Mouse (Mus musculus) hindbrain, embryonic 14.5 days (tissue): ENCODE results near the gene Crabp1. TPM values are rescaled to one million over a fixed set of nuclear protein-coding genes. Genes with fewer than 3 reads are reported as not detected.
A peak's percentile ranks its signal among the peaks of the same experiment; 100 is the strongest.

Source experiments
- ATAC-seq: fragments of 200-750 bp; cut with Nextera tagmentation; 2 replicates; pipeline ENCODE4 v1.8.0; 2017; ENCODE audit warnings: moderate number of reproducible peaks, mild to moderate bottlenecking, moderate TSS enrichment, moderate library complexity; ENCODE audit not compliant: low FRiP score
- DNase-seq: peaks from one replicate; pipeline ENCODE4 v3.0.0-alpha.2; 2015; ENCODE audit warnings: low spot score
- H3K27ac ChIP-seq: fragments of 300-500 bp; sonication (generic); 2 replicates; pipeline ENCODE4 v1.5.1; 2014; ENCODE audit warnings: mild to moderate bottlenecking, moderate library complexity
- H3K27me3 ChIP-seq: fragments of 300-500 bp; sonication (generic); 2 replicates; pipeline ENCODE4 v1.6.1; 2014; ENCODE audit warnings: mild to moderate bottlenecking, low read length, mixed read lengths; ENCODE audit not compliant: control insufficient read depth, insufficient read depth
- H3K36me3 ChIP-seq: fragments of 300-500 bp; sonication (generic); replicated peaks from 2 replicates; pipeline ENCODE4 v1.6.1; 2014; ENCODE audit not compliant: control insufficient read depth, insufficient read depth
- H3K4me1 ChIP-seq: fragments of 300-500 bp; sonication (generic); replicated peaks from 2 replicates; pipeline ENCODE4 v1.6.1; 2014; ENCODE audit warnings: antibody characterized with exemption, low read length, mixed read lengths; ENCODE audit not compliant: control insufficient read depth, insufficient read depth
- H3K4me2 ChIP-seq: fragments of 300-500 bp; sonication (generic); replicated peaks from 2 replicates; pipeline ENCODE4 v1.6.1; 2014; ENCODE audit warnings: mild to moderate bottlenecking, moderate library complexity
- H3K4me3 ChIP-seq: fragments of 300-500 bp; sonication (generic); replicated peaks from 2 replicates; pipeline ENCODE4 v1.5.1; 2014; ENCODE audit warnings: mild to moderate bottlenecking, low read length
- H3K9ac ChIP-seq: fragments of 300-500 bp; sonication (generic); 2 replicates; pipeline ENCODE4 v1.6.1; 2014
- H3K9me3 ChIP-seq: fragments of 300-500 bp; sonication (generic); 2 replicates; pipeline ENCODE4 v1.6.1; 2016; ENCODE audit warnings: low read length; ENCODE audit not compliant: control insufficient read depth
- WGBS: fragments of 180-500 bp; shearing (Covaris S2); extraction: QIAGEN DNeasy Blood & Tissue Kit; methylation state at CpG from one replicate; pipeline ENCODE4 v1.1.7; 2014; 5-methylcytosine and 5-hydroxymethylcytosine counted together
- polyA plus RNA-seq: library from polyadenylated mRNA; unstranded; fragments of >200 nt; fragmentation: Nextera tagmentation; extraction: Ambion mirVana; gene quantifications from 2 replicates; pipeline ENCODE4 v1.2.1, GENCODE M21; 2014

Crabp1 gene
- polyA plus RNA-seq, 1 experiment from 2014 or later = 364 TPM

DNA sequence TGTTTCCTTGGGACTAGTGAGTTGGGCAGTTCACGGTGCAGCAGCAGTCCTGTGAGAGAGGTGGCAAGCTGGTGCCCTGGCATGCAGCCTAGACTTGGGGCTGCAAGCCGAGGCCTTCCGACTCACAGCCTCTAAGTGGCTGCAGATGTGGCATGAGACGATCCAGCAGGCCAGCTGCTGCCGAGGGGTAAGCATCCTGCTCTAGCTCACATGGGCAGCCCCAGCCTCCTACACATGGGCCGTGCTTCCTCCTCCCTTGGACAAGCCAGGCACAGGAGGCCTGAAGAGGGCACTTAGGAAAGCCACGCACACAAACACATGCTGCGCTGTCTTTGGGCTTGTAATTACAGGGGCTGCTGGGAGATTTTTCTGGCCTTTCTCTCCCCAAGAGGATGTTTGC, 23.2 kb downstream of the Crabp1 start:
- Histone ChIP-seq H3K27ac (peak overlapping the region; percentile 21; the same call in 1 of the 2 replicates), H3K9me3 (no peaks in the 10 kb centered on the region), H3K9ac (no peak overlapping the region), H3K4me3 (no peak overlapping the region), H3K4me1 (peaks cover 8% of the 10 kb centered on the region; the same call in 1 of the 2 replicates), H3K4me2 (no peak overlapping the region), H3K27me3 (no peaks in the 10 kb centered on the region), H3K36me3 (no peaks in the 10 kb centered on the region)
- peak; percentile 41 for DNase-seq
- peak; percentile 48; the same call in 1 of the 2 replicates for ATAC-seq
- 41% methylated on average over 8 of the region's 8 CpGs for WGBS

DNA sequence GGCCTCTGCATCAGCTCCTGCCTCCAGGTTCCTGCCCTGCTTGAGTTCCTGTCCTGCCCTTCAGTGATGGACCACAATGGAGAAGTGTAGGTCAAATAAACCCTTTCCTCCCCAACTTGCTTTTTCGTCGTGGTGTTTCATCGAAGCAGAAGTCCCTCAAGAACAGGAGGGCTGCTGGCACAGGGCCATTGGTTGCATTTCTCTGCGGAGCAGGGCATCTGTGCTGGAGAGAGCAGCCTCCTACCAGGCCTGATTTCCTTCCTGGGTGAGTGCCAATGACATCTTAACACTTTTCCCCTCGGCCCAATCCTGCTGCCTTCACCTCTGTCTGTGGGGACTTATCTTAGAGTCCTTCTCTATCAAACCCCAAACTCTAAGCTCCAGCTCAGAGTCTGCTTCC, 25.7 kb downstream of the Crabp1 start:
- ATAC-seq = no peak
- Histone ChIP-seq H3K9ac (no peak overlapping the region), H3K4me2 (no peak overlapping the region), H3K27me3 (no peaks in the 10 kb centered on the region), H3K9me3 (no peaks in the 10 kb centered on the region), H3K4me1 (peaks cover 8% of the 10 kb centered on the region; the same call in 1 of the 2 replicates), H3K4me3 (no peak overlapping the region), H3K36me3 (no peaks in the 10 kb centered on the region), H3K27ac (no peak overlapping the region)
- DNase-seq = no peak
- WGBS = 64% methylated on average over 5 of the region's 5 CpGs

DNA sequence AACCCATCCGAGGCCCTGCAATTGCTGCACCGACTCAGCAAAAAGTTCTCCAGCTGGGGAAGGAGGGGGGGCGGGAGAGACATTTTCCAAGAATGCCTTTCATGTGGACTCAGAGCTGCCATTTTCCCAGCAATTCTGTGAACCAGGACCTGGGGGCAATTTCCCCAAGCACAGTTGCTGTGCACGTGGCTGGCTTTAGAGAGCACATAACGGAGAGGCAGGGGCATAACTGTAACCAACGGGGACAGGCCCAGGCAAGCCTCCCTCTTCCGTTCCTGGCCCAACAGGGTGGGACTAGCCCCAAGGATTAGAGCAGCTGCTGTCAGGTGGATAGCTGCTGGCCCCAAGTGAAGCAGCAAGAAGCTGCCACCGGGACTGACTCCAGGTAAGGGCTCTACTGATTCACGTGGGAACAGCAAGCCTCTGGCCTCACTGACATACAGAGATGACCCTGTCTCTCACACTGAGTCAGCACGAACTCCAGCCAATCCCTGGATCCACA, 37.0 kb downstream of the Crabp1 start:
- no peak for ATAC-seq

DNA sequence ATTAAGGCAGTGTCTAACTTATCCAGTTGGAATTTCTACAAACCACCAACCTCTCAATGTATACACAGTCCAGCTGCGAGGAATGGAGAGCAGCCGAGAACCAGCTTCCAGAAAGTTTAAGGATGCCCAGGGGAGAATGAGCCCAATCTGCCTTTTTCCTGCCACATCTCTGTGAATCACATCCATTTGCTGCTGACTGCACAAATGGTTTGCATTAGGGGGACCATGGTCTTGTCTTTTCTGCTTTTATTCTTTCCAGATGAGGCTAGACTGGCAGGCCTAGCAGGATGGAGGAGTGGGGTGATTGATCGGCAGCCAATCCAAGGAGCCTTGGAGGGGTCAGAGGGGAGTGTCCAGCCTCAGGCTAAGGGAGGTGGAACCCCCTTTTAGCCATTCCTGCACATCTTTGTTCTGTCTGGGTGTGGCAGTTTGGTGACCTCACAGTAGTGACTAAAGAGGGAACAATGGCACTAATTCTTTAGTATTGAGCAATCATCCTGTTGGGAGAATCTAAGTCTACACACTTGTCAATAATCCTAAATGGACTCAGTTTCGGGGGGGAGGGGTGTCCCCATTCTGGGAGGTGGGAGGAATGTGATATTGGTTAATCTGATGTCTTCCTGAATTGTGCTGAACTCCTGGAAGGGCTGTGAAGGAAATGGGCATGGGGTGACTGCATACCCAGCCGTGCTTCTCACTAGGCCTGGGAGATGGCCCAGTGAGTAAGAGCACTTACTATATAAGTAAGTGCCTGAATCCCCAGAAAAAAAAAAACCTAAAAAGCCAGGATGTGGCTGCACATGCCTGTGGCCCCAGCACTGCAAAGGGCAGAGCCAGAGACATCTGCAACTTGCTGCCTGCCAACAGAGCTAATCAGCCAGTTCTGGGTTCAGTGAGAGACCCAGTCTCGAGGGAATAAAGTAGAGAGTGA, 38.5 kb downstream of the Crabp1 start:
- no peak overlapping the region for H3K27ac ChIP-seq
- H3K27me3 ChIP-seq = no peaks in the 10 kb centered on the region
- DNase-seq (no peak), ATAC-seq (no peak)
- 59% methylated on average over 6 of the region's 6 CpGs for WGBS
- no peaks in the 10 kb centered on the region for H3K9me3 ChIP-seq
- H3K4me1 ChIP-seq = no peaks in the 10 kb centered on the region
- no peaks in the 10 kb centered on the region for H3K36me3 ChIP-seq
- H3K4me2 ChIP-seq = no peak overlapping the region
- no peak overlapping the region for H3K4me3 ChIP-seq
- H3K9ac ChIP-seq = no peak overlapping the region

More for the DNA sequence above, 37.0 kb downstream of the Crabp1 start:
- Histone ChIP-seq H3K4me1 (no peaks in the 10 kb centered on the region), H3K36me3 (no peaks in the 10 kb centered on the region), H3K4me2 (no peak overlapping the region), H3K4me3 (no peak overlapping the region), H3K9ac (no peak overlapping the region), H3K9me3 (no peaks in the 10 kb centered on the region), H3K27ac (no peak overlapping the region), H3K27me3 (no peaks in the 10 kb centered on the region)
- 48% methylated on average over 10 of the region's 10 CpGs for WGBS
- DNase-seq = no peak

DNA sequence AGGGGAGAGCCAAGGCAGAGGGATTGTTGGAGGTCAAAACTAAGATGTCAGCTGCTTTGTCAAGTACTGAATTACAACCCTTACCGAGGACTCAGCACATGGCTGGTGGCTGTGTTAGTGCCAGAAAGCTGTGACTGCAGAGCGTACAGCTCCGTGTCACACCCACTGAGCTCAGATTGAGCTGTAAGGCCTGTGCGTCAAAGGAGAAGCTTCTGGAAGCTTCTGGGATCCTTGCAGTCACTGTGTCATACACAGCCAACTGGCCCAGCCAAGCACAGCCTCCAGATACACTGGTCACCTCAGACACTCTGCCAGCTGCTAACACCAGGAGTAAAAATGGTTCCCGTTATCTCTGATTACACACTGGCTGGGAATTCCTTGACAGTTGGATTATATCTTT, 39.8 kb downstream of the Crabp1 start:
- Histone ChIP-seq H3K4me1 (no peaks in the 10 kb centered on the region), H3K27ac (no peak overlapping the region), H3K9me3 (no peaks in the 10 kb centered on the region), H3K4me2 (no peak overlapping the region), H3K9ac (no peak overlapping the region), H3K36me3 (no peaks in the 10 kb centered on the region), H3K4me3 (no peak overlapping the region), H3K27me3 (no peaks in the 10 kb centered on the region)
- no peak for ATAC-seq
- no peak for DNase-seq
- 82% methylated on average over 5 of the region's 5 CpGs for WGBS

DNA sequence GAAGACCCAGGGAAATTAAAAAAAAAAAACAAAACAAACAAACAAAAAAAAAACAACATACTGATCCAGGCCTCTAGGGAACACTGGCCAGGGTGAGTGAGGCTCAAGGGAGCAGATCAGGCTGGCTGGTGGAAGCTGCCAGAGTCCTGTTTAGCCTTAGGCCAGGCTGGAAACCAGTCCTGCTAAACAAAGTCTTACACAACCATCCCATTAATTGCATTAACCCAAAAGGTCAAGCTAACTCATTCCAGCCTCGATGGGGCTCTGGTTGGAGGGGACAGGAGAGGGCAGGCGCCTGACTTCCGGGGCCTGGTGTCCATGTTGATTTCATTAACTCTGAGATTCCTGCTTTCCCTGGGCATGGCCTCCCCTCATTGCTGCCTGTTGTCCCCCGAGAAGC, 43.2 kb downstream of the Crabp1 start:
- Histone ChIP-seq H3K4me1 (no peaks in the 10 kb centered on the region; the same call in none of the 2 replicates), H3K4me3 (no peak overlapping the region), H3K9me3 (no peaks in the 10 kb centered on the region), H3K9ac (no peak overlapping the region), H3K36me3 (no peaks in the 10 kb centered on the region), H3K27me3 (no peaks in the 10 kb centered on the region), H3K4me2 (no peak overlapping the region), H3K27ac (no peak overlapping the region)
- ATAC-seq (no peak), DNase-seq (no peak)
- 65% methylated on average over 4 of the region's 4 CpGs for WGBS

DNA sequence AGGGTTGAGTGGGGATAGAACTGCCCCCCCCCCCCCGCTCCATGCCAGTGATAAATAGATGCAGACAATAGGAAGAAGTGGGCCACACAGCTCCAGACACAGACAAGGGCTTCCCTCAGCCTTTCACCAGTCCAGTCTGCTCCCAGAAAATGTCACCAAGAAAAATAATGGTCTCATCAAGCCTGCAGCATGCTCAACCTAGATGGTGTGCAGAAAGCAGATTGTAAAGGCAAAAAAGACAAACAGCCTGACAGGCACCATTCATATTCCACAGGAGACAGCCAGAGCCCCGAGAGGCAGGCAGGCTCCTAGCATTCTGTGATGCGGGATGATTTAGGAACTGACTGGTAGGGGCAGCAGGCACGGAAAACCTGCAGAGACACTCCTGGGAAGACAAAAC, 45.4 kb downstream of the Crabp1 start:
- H3K4me3 ChIP-seq = no peak overlapping the region
- no peaks in the 10 kb centered on the region for H3K9me3 ChIP-seq
- no peaks in the 10 kb centered on the region for H3K36me3 ChIP-seq
- ATAC-seq (0 out of 2 replicates have a peak, but pooled peaks have one; percentile 21), DNase-seq (no peak)
- H3K4me1 ChIP-seq = no peaks in the 10 kb centered on the region; the same call in none of the 2 replicates
- no peaks in the 10 kb centered on the region for H3K27me3 ChIP-seq
- H3K27ac ChIP-seq = peak overlapping the region; percentile 70
- no peak overlapping the region for H3K4me2 ChIP-seq
- H3K9ac ChIP-seq = no peak overlapping the region
- 18% methylated on average over 4 of the region's 4 CpGs for WGBS

DNA sequence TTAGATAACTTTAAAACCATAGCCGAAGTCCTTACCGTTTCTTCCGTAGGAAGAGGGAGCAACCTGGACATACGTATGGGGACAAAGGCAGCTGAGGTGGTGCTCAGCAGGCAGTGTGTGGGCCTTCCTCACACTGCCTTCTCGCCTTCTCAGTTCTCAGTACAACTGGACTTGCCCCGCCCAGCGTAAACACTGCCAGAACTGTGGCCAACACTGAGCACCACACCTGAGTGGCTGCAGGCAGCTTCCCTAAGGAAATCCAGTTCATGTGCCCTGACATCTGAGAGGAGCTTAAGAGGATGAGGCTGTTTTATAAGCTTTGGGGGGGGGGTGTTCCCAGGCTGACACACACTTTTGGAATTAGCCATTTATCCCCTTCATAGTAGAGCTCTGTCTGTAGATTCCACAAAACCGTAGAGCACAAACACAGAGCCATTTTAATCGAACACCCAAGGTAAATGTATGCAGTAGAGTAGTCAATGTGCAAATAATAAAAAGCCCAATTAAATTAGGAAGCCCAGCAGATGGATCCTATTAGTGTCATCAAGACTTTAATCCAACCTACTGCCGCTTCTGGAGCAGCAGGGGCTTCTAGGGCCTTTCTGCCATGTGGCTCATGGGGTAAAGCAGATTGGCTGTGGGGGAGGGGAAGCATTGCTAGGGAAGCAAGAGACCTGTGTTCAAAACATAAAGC, 52.1 kb downstream of the Crabp1 start:
- no peak for ATAC-seq
- H3K9ac ChIP-seq = no peak overlapping the region
- H3K4me1 ChIP-seq = no peaks in the 10 kb centered on the region
- H3K36me3 ChIP-seq = no peaks in the 10 kb centered on the region
- WGBS = 76% methylated on average over 10 of the region's 10 CpGs
- no peaks in the 10 kb centered on the region for H3K27me3 ChIP-seq
- H3K4me2 ChIP-seq = no peak overlapping the region
- no peak overlapping the region for H3K4me3 ChIP-seq
- H3K9me3 ChIP-seq = no peaks in the 10 kb centered on the region
- no peak for DNase-seq
- H3K27ac ChIP-seq = no peak overlapping the region

DNA sequence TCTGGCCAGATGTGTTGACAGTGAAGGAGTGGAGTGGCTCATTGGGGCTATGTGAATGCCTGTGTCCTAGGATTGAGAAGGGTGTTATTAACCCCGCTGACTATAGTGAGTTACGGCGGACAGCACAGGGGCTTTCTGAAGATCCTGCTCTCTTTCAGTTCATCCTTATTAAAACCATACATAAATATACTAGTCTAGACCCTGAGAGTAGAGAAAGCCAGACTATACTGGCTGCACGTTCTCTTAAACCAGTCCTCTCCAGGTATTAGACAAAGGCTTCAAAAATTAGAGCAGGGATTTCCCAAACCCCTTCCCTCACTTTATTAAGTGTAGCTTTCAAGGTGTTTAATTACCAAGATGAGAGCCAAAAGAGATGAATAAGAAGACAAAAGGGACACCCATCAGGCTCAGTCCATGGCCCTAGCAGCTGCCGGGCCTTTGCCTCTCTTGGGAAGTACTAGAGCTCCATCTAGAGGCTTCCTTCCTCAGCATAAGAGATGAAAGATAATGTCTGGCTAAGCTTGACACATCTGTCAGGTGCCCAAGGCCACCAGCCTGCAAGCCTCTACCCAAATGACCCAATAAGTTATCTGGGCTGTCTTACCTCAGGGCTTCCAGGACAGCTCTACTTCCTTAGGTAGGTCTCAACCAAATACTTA, 57.0 kb downstream of the Crabp1 start:
- no peak overlapping the region for H3K4me3 ChIP-seq
- 59% methylated on average over 5 of the region's 5 CpGs for WGBS
- peak; percentile 86 for DNase-seq
- H3K36me3 ChIP-seq = no peaks in the 10 kb centered on the region
- no peaks in the 10 kb centered on the region for H3K27me3 ChIP-seq
- peak; percentile 73; the same call in 1 of the 2 replicates for ATAC-seq
- no peaks in the 10 kb centered on the region for H3K4me1 ChIP-seq
- H3K9ac ChIP-seq = no peak overlapping the region
- H3K4me2 ChIP-seq = no peak overlapping the region
- H3K9me3 ChIP-seq = no peaks in the 10 kb centered on the region
- H3K27ac ChIP-seq = no peak overlapping the region
